Mouse (Mus musculus) T-helper 1 cell (primary cell): ENCODE results near the gene Kcna7.
"Not testable (repeated sequence)": the region's sequence is repeated elsewhere in the genome, so short reads cannot be mapped to it uniquely, and the experiment has no call there.

ENCODE experiments used
- in situ Hi-C: fragments of 300-600 bp; cut with MboI, MseI; formaldehyde crosslinking; loops from one replicate; pipeline ENCODE4 v1.15.1; 2025; ENCODE audit warnings: high pct_unique_total_duplicates

Kcna7 gene

DNA sequence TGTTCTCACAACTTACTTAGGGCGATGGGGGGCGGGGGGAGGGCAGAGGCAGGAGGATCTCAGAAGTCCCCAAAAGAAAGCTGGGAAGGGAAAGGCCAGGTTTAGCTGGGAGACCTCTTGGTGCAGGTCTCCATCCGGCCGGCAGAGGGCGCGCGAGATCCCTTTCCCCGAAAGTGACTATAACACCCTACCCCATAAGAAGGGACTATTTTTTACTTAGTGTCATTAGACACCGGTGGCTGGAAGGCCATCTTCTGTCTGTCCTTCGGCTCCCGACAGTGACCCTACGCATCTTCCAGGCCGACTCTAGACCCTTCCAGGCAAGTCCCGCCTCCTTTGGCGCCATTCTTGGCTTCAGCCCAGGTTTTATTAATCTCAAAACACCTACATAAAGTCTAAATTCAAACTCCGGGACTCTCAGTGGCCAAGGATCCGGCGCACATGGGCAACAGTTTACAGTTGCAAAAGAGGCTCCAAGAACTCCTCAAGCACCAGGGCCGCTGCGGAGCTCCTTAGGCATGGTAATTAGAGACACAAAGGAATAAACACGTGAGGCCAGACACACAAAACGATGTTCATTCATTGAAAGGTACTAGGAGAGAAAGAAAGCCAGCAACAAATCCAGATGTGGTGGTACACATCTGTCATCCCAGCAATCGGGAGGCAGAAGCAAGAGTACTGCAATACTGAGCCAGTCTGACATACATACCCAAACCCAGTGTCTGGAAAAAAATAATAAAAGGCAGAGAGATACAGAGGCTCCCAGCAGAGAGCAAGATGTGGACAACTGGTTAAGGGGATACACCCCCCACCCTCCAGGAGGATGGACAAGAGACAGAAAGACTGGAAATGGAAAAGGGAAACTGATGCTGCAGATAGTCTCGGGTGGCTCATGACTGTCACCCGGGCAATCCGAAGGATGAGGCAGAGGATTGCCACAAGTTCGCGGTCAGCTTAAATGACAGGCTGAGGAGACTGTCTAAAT lies at the start of gene Kcna7:
Kcna7 (plus strand) TSS at position 563 of the 985 bp plus-strand sequence.
- in situ Hi-C loops = no loop called here

DNA sequence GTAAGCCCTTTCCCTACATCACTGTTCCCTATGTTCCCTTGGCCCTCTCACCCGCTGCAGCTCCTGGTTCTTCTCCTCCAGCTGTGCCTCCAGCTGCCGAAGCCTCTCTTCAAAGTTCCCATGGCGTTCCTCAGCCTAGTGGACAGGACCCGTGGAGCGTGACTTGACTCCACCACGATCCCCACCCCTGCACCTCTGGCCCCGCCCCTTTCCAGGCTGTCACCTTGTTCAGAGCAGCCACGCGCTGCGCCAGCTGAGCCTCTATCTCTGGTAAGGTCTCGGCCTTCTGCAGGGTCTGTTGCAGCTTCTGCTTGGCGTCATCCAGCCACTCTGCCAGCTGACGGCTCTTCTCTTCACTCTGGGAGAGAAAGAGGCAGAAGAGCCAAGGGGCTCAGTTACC lies 49.4 kb upstream of the Kcna7 start:
- in situ Hi-C loops = no loop called here

DNA sequence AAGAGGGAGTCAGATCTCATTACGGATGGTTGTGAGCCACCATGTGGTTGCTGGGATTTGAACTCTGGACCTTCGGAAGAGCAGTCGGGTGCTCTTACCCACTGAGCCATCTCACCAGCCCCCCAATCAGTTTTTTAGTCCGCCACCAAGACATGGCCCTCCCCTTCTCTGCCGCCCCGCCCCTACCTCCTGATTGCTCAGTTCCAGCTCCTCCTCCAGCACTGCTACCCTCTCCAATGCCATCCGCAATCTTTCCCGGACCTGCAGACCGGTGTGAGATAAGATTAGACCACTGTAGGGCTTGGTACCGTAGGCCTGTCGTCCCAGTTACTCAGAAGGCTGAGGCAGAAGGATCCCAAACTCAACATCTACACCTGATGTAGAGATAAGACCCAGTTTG lies 46.4 kb upstream of the Kcna7 start:
- in situ Hi-C loops = not testable (repeated sequence)

DNA sequence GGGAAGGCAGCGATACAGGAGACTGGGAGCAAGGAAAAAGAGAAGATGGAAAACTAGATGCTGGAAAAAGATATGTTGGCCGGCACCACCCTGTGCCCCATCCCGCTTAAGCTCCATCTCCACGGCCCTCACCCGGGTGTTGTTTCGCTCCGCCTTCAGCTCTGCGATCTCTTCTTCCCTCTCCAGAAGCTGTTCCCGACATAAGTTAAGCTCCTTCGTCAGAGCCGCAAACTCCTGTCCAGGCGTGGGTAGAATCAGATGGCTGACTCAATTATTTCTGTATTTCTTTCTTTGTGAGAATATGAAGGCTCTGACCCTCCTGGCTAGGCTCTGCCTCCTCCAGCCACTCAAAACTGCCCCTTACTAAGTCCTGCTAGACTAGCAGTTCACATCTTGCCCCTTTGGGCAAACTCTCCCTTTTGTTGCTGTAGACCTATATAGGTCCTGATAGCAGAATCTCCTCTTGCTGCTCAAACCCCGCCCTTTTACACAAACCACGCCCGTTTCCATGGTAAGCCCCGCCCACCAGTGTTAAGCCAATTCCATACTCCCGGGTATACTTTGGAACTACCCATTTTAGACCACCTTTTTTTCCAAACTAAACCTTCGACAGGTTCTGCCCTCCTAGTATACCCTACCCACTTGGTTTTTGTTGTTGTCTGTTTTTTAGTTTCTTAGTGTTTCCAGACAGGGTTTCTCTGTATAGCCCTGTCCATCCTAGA lies 44.9 kb upstream of the Kcna7 start:
- in situ Hi-C loops = loop anchor here (10.0 kb wide), 1 partner anchor 1056 kb away; the partner anchor contains the start of gene Clec11a

DNA sequence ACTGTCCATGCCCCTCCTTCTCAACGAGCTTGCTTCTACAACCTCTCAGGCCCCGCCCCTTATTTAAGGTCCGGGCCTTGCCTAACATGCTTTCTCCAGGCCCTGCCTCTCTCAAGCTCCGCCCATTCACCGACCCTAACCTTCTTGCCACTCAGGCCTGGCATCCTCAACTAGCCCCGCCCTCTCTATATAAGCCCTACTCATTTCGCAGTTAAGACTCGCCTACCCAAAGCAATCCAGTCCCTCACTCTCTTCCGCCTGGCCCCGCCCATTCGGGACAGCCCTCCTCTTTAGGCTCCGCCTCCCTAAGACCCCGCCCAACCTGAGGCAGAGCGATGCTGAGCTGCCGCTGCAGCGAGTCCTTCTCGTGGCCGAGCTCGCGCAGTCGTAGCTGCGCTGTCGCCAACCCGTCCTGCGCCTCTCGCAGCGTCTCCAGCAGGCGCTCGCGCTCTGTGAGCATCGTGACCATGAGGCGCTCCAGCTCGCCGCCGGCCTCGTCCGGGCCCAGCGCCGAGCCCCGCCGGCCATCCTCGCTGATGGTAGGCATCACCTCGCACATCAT lies 44.1 kb upstream of the Kcna7 start:
- in situ Hi-C loops = loop anchor here (10.0 kb wide), 1 partner anchor 1057 kb away; the partner anchor contains the start of gene Clec11a

DNA sequence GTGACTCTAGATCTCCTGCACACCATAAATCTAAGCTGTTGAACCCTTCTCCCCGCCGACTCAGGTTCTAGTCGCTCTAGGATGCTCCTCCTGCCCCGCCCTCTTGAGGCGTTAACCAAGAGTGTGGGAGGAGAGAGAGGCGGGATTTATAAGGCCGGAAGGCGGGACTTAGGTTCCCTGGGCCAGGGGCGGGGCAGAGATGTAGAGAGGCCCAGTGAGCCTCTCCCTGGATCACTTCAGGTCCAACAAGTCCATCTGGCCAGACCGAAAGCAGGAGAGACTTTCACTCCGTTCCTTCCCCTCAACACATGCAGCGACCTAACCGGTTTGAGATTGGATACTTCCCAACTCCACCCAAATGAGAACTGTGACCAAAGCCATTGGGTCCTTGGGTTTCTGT lies 42.7 kb upstream of the Kcna7 start:
- in situ Hi-C loops = loop anchor here (10.0 kb wide), 1 partner anchor 1058 kb away; the partner anchor contains the start of gene Clec11a

DNA sequence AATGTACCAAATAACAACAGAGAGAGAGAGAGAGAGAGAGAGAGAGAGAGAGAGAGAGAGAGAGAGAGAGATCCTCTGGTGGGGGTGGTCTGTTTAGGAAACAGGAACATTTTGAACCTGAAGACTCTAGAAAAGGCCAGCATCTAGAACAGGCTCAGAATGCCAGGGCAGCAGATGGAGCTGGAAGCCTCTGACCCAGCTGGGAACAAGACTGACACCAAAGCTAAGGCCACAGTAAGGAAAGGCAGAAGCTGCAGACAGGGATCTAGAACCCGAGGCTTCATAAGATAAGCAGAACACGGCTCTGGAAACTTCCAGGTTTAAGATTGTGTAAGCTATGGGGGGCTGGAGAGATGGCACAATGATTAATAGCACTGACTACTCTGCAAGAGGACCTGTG lies 41.5 kb upstream of the Kcna7 start:
- in situ Hi-C loops = loop anchor here (10.0 kb wide), 1 partner anchor 1059 kb away; the partner anchor contains the start of gene Clec11a

DNA sequence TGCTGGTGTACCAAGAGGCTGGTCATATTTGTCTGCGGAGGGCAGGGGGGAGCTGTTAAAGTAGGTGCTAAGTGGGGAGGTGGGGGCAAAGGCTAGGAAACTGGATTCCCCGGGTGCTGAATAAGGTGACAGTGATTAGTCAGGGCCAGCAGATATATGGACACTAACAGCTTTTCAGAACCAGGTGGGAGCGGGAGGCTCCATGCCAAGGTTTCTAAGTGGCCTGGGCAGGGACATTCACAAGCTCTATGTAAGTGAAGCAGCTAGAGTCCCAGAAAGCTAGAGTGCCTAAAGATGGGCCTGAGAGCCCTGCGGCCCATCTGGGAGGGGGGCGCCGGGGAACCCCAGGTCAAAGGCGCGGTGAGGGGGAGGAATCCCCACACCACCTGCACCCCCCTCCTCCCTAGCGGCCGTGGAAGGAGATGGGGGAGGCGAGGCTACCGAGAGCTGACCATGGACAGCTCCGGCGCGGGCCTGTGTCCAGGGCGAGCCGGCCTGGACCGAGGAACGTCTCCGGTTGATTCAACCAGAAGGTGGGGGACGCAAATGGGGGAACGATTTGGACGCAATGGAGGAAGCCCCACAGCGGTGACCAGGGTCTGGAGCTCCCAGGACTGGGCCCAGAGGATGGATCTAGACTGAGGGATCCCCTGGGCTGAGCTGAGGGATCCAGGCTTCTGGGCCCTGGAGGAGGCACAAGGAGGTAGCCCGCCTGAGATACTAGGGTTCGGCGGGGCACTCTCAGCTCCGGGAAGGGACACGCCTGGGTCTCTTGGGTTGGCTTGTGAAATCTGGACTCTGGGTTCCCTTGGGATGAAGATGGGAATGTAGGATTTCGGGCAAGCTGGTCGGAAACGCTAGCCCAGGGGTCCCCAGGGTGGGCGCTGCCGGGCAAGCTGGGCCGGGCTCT lies 39.5 kb upstream of the Kcna7 start:
- in situ Hi-C loops = loop anchor here (5.0 to 10.0 kb wide), 2 partner anchors 426 to 1061 kb away; partner anchors contain the start of gene Clec11a

DNA sequence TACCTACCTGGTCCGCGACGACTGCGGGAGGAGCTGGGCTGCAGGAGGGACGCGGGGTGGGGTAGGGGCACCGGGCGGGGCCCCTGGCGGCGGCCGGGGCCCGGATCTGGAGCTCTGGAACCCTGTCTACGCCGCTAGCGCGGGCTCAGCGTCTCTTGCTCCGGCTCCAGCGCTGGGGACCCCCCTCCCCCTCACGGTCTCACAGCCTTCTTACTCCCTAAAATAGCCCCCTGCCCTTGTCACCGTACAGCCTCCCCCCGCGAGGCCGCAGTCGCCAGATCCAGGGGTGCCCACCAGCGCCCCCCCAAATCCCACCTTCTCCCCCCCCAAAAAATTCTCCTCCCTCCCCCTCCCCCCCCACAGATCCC lies 38.8 kb upstream of the Kcna7 start, which contains the start of gene Ppfia3:
Ppfia3 (minus strand) TSS at position 368 of the 368 bp plus-strand sequence.
- in situ Hi-C loops = loop anchor here (5.0 to 10.0 kb wide), 2 partner anchors 426 to 1062 kb away; partner anchors contain the start of gene Clec11a

DNA sequence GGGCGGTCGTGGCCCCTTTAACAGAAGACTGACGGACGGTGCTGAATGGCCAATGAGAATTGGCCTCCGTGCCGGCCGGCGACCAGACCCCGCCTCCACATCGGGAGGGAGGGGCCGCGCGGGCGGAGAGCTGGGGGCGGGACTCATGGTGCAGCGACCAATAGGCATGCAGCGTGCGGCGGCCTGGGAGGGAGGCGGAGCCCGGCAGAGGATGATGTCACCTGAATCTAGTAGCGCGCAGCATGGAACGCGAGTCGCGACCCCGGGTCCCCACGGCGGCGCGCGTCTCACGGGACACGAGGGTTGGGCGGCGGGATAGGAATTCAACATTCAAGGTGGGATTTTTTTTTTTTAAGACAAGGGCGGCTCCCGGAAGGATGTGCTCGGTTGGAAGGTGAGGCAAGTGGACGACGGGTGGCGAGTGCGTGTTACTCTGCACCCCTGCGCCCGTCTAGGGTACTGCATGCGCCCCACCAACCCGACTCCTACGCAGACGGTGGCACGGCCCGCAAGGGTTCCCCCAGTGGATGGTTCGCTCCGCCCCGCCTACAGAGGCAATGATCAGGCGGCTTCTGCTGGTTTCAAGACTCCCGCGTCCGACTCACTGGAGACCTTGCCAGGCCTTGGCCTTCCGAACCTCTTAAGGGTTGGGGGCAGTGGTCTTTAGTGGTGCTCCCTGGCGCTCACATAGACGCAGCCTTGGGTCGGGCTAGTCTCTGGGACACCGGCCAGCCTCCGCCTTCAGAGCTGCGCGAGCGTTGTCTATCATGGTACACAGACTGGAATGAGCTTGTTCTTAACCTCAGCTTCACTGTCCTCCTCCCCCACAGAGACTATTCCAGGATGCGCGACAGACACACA lies 38.2 kb upstream of the Kcna7 start:
- in situ Hi-C loops = loop anchor here (5.0 to 10.0 kb wide), 2 partner anchors 425 to 1062 kb away; partner anchors contain the start of gene Clec11a

DNA sequence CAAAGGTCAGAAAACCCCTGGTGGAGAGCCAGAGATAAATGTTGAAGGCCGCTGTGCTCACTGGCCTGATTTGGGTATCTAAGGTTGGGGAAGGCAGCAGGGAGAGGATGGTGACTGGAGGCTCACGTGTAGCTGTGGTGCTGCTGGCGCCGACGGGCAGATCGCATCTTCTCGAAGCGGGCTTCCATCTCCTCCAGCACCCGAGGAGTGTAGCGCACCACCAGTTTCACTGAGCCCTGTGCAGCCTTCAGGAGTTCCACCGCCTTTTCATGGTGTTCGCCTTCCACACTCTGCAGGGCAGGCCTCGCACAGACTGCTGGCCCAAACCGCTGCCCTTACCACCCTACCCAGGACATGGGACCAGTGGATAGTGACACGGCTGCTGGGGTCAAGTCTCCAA lies 37.3 kb upstream of the Kcna7 start:
- in situ Hi-C loops = loop anchor here (5.0 to 10.0 kb wide), 2 partner anchors 424 to 1063 kb away; partner anchors contain the start of gene Clec11a

DNA sequence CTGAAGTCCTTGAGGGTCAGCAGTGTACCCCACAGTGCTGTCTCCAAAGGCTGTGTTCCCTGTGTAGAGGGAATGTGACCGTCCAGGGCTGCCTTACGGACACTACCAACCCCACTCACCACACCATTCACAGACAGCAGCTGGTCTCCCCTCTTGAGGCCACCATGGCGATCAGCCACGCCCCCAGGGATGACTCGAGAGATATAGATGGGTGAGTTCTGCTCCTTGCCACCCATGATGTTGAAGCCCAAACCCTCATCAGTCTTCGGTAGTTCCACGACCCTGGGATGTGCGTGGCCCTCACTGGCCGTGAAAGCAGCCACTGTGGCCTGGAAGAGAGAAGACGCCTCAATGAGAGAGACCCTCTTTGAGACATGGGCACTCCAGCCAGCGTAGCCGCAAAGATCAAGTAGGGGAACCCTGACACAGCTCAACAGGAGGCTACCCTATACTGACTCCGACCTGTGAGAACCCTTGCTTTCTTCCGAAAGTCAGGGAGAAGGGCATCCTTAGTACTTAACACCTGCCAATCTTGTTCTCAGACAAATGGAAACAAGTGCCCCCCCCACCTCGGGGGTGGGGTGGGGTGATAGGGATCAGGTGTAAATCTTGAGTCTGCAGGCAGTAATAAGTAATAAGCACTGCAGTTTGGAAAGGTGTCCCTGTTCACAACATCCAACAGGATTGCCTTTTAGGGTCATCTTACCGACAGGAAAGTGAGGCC lies 36.3 kb upstream of the Kcna7 start:
- in situ Hi-C loops = loop anchor here (5.0 to 10.0 kb wide), 2 partner anchors 423 to 1064 kb away; partner anchors contain the start of gene Clec11a

DNA sequence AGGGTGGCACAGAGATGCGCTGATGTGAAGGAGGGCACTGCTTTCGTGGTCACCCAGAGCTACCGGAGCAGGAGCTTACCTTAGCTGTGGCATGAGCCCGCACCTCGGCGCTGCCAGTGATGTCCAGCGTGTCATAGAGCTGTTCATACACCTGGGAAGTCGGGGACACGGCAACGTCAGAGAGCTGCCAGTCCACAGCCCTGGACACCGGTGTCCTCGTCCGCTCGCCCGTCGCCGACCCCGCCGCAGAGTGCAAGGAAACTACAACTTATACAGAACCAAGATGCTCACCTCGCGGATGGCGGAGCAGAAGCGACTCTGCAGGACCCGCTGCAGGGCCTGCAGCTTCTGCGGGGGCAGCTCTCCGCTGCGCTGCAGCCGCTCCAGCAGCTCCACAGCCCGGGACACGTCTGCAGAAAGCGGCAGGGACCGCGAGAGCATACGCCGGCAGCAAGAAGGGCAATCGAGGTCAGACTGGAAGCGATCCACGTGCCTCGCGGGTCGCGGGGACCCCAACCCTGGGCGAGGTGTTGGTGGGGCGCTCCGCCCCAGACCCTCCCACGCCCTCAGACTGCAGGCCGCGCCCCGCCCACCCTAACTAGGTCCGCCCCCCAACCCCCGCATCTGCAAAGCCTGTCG lies 35.5 kb upstream of the Kcna7 start:
- in situ Hi-C loops = loop anchor here (5.0 to 10.0 kb wide), 2 partner anchors 422 to 1065 kb away; partner anchors contain the start of gene Clec11a

DNA sequence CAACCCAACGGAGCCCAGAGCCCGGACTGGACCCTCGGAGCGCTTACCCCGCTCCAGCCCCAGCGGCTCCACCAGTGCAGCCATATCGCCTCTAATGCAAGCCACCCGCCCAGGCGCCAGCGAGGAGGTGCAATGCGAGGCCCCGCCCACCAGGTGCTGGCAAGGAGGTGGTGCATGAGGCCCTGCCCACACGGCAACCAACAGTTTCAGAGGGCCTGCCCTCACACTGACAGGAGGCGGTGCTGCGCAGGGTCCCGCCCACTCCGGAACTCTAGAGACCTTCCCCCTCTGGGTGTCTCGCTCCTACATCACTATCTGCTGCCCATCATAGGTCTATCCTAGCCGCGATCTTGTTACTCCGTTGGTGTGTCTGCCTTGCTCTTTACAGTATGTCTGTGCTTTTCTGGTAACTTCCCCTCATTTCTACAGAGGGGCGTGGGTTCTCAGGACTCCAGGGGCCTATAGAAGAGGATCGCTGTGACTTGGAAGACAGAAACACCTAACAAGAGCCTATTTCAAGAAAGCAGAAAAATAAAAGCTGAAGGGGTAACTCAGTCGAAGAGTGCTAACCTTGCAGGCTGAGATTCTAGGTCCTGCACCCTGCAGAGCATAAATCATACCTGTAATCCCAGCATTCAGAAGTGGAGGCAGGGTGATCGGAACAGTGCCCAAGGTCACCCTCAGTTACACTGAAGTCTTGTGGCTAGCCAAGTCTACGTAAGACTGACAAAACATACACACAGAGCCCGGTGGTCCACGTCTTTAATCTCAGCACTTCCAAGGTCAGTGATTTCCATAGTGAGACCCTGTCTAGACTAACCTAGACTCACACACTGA lies 34.8 kb upstream of the Kcna7 start, which contains the start of gene Lin7b:
Lin7b (minus strand) TSS at position 109 of the 837 bp plus-strand sequence.
- in situ Hi-C loops = no loop called here

DNA sequence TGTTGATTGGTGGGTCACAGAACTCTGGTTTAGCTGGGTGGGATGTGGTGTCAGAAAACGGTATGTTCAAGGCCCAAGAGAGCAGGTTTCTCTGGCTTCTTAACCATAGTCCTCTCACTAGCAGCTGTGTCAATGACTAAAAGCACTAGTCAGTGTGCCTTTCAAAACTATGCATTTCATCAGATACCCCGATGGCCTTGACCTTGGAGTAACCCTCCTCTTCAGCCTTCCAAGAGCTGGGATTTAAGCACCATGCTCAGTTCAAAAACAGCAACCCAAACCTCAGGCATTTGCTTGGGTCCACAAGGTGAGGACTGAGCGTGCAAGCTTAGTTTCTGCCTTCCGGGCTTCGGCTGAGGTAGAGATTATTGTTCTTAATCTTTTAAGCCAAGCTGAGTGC lies 33.1 kb upstream of the Kcna7 start:
- in situ Hi-C loops = no loop called here

DNA sequence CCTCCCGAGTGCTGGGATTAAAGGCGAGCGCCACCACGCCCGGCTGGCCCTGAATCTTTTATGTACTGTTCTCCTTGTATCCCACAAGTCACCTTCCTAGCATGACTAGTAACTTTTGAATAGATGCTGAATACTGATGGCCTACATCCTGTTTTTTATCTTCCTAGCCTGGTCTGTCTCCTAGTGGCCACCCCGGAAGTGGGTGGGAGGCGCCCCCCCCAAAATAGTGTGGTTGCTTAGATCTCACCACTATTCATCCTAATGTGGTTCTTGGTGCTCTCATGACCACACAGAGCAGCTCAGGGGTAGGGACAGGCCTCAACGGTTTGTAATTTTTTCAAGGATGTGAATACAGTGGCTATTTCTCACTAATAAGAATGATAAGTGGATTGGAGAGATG lies 30.8 kb upstream of the Kcna7 start:
- in situ Hi-C loops = no loop called here

DNA sequence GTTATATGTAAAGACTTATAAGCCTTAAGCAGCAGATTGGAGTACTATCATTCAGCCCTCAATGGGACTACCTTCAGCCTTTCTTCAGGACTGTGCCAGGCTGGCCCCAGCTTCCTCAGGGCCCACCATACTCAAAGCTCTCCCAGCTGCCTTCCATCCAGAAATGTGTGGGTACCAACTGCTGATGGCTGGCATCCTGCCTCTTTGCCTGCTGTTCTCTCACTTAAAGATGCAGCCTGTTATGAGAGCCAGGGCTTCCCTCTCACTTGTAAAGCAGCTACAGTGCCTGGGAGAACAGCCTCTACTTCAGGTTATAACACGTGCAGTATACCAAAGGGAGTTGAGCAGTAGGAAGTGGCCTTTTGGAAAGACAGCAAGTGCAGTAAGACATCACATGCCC lies 29.4 kb upstream of the Kcna7 start:
- in situ Hi-C loops = no loop called here
